Mouse (Mus musculus): ENCODE measurements at regions not wholly inside any gene's neighbourhood (a gene's known extent, or its start where the extent isn't known, plus 50 kb on each side); places are given as distances from the start of the nearest gene placed in this dataset.

DNA sequence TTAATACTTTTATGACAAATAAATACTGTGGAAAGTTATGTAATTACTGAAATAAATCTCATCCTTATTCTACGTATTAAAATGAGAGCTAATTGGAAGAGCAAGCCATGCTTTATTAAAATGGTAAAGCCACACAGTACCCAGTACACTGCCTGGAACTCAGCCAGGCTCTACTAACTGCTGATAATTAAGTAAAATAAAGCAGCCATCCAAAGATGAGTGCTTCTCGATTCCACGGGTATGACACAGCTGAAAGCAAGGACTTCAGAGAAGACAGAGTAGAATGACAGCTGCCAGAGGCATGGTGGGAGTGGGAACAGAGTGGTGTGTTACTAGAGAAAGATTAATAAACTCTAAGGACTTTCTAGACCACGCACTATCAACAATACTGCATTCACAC, 416.9 kb downstream of the Synb start:
- no peaks in the 10 kb centered on the region for H3K4me1 ChIP-seq (ENCODE audit: control insufficient read depth in 1 of 2, insufficient read depth in 2 of 2, low read length in 2 of 2)
- H3K36me3 ChIP-seq (ENCODE audit: control insufficient read depth in 1 of 2, insufficient read depth in 2 of 2, low read length in 2 of 2): no peaks in the 10 kb centered on the region
- H3K9me3 ChIP-seq (replicated peaks; ENCODE audit: insufficient read depth, low read length): no peaks in the 10 kb centered on the region
- TF ChIP-seq POLR2AphosphoS2 (IDR thresholded peaks at IDR 0.05; ENCODE audit: low read length) (no peak), CHD1 (IDR thresholded peaks at IDR 0.05; ENCODE audit: low read depth, low read length) (no peak), ELF1 (IDR thresholded peaks at IDR 0.05; ENCODE audit: low read depth, low read length) (no peak), SIN3A (IDR thresholded peaks at IDR 0.05; ENCODE audit: low read length) (no peak)
- H3K27ac ChIP-seq (ENCODE audit: control insufficient read depth, low read depth, low read length): no peak overlapping the region
- H3K9ac ChIP-seq (ENCODE audit: control insufficient read depth, low read depth, low read length, poor library complexity, severe bottlenecking): no peak overlapping the region
- H3K27me3 ChIP-seq (ENCODE audit: control insufficient read depth in 1 of 2, insufficient read depth in 2 of 2, low read length in 2 of 2): no peaks in the 10 kb centered on the region
- H3K4me3 ChIP-seq (ENCODE audit: control insufficient read depth in 1 of 2, insufficient read depth in 1 of 2, low read depth in 2 of 2, low read length in 2 of 2): no peak overlapping the region
- H3K79me2 ChIP-seq (ENCODE audit: control insufficient read depth, insufficient read depth, low read length, poor library complexity): no peaks in the 10 kb centered on the region
- DNase-seq (ENCODE audit: low read depth, low spot score): no peak

DNA sequence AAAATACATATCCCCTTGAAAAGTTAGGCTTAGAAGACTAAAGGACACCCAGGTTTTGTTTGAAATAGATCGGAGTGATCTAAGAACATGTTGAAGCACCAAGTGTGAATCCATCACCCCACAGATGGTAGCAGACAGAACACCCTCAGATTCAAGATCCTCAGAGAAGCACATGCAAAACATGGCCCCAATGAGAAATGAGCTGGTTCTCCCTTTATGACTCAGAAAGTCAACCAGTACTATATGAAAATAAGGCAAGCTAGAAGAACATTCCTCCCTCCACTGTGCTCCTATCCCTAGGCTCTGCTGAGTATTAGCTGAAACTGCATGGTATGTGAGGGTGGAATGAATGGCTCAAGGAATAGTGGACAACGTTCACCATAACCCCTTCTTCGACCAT, 433.0 kb downstream of the Synb start:
- Histone ChIP-seq H3K9me3 (replicated peaks; ENCODE audit: insufficient read depth, low read length) (no peaks in the 10 kb centered on the region), H3K27me3 (ENCODE audit: control insufficient read depth in 1 of 2, insufficient read depth in 2 of 2, low read length in 2 of 2) (no peaks in the 10 kb centered on the region), H3K4me1 (ENCODE audit: control insufficient read depth in 1 of 2, insufficient read depth in 2 of 2, low read length in 2 of 2) (no peaks in the 10 kb centered on the region), H3K36me3 (ENCODE audit: control insufficient read depth in 1 of 2, insufficient read depth in 2 of 2, low read length in 2 of 2) (no peaks in the 10 kb centered on the region), H3K9ac (ENCODE audit: control insufficient read depth, low read depth, low read length, poor library complexity, severe bottlenecking) (no peak overlapping the region), H3K79me2 (ENCODE audit: control insufficient read depth, insufficient read depth, low read length, poor library complexity) (no peaks in the 10 kb centered on the region), H3K4me3 (ENCODE audit: control insufficient read depth in 1 of 2, insufficient read depth in 1 of 2, low read depth in 2 of 2, low read length in 2 of 2) (no peak overlapping the region), H3K27ac (ENCODE audit: control insufficient read depth, low read depth, low read length) (no peak overlapping the region)
- no peak for TF ChIP-seq MYB (IDR thresholded peaks at IDR 0.05; ENCODE audit: low read depth, low read length)
- TF ChIP-seq NELFE (IDR thresholded peaks at IDR 0.05; ENCODE audit: low read depth, low read length): no peak
- no peak for TF ChIP-seq MAFK (IDR thresholded peaks at IDR 0.05; ENCODE audit: borderline replicate concordance, low read depth, low read length)
- TF ChIP-seq SMC3 (IDR thresholded peaks at IDR 0.05; ENCODE audit: low read depth, low read length): no peak
- no peak for TF ChIP-seq HCFC1 (IDR thresholded peaks at IDR 0.05; ENCODE audit: low read depth, low read length)
- TF ChIP-seq MXI1 (IDR thresholded peaks at IDR 0.05; ENCODE audit: low read depth, low read length): no peak
- no peak for TF ChIP-seq JUND (IDR thresholded peaks at IDR 0.05; ENCODE audit: low read depth, low read length)
- TF ChIP-seq ZNF384 (IDR thresholded peaks at IDR 0.05; ENCODE audit: low read depth, low read length): no peak
- no peak for TF ChIP-seq GATA1 (IDR thresholded peaks at IDR 0.05; ENCODE audit: low read depth, low read length)
- no peak for DNase-seq (ENCODE audit: low read depth, low spot score)

DNA sequence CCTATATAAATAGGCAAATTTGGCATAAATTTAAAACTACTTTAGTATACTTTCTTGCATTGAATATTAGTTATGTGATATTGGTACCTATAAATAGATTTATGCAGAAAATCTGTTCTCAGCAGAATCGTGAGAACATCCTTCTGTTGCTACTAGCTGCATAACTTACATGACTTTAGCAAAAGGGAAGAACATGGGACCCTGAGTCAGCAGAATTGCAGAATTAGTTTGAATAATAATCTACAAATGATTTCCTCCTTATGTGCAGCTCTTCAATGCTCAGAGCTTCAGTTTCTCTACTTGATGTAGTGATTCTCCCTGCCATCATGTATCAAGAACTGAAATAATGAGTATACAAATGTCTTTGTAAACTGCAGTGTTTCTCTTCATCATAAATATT, 436.2 kb downstream of the Synb start:
- Histone ChIP-seq H3K36me3 (ENCODE audit: control insufficient read depth in 1 of 2, insufficient read depth in 2 of 2, low read length in 2 of 2) (no peaks in the 10 kb centered on the region), H3K27me3 (ENCODE audit: control insufficient read depth in 1 of 2, insufficient read depth in 2 of 2, low read length in 2 of 2) (no peaks in the 10 kb centered on the region), H3K4me1 (ENCODE audit: control insufficient read depth in 1 of 2, insufficient read depth in 2 of 2, low read length in 2 of 2) (no peaks in the 10 kb centered on the region), H3K9me3 (replicated peaks; ENCODE audit: insufficient read depth, low read length) (no peaks in the 10 kb centered on the region), H3K4me3 (ENCODE audit: control insufficient read depth in 1 of 2, insufficient read depth in 1 of 2, low read depth in 2 of 2, low read length in 2 of 2) (no peak overlapping the region), H3K9ac (ENCODE audit: control insufficient read depth, low read depth, low read length, poor library complexity, severe bottlenecking) (no peak overlapping the region), H3K79me2 (ENCODE audit: control insufficient read depth, insufficient read depth, low read length, poor library complexity) (no peaks in the 10 kb centered on the region), H3K27ac (ENCODE audit: control insufficient read depth, low read depth, low read length) (no peak overlapping the region)
- DNase-seq (ENCODE audit: low read depth, low spot score): no peak
- TF ChIP-seq ZNF384 (IDR thresholded peaks at IDR 0.05; ENCODE audit: low read depth, low read length) (no peak), POLR2A (IDR thresholded peaks at IDR 0.05; ENCODE audit: control insufficient read depth in 1 of 2, insufficient read depth in 1 of 2, low read depth in 1 of 2, low read length in 2 of 2, poor library complexity in 1 of 2) (no peak), MYB (IDR thresholded peaks at IDR 0.05; ENCODE audit: low read depth, low read length) (no peak), RCOR1 (IDR thresholded peaks at IDR 0.05; ENCODE audit: low read depth, low read length) (no peak), MAX (IDR thresholded peaks at IDR 0.05; ENCODE audit: low read length) (no peak), HCFC1 (IDR thresholded peaks at IDR 0.05; ENCODE audit: low read depth, low read length) (no peak), POLR2AphosphoS2 (IDR thresholded peaks at IDR 0.05; ENCODE audit: low read length) (no peak), BHLHE40 (IDR thresholded peaks at IDR 0.05; ENCODE audit: borderline replicate concordance, low read depth, low read length) (no peak), ZMIZ1 (IDR thresholded peaks at IDR 0.05; ENCODE audit: low read depth, low read length) (no peak), ZKSCAN1 (IDR thresholded peaks at IDR 0.05; ENCODE audit: low read depth, low read length) (no peak)

Data from MEL (cell line).